Mouse (Mus musculus): ENCODE results near the gene Pkp4. TPM values are rescaled to one million over a fixed set of nuclear protein-coding genes. Genes with fewer than 3 reads are reported as not detected.

Pkp4 gene
- total RNA-seq, 2 experiments from 2014 or later, result 19.6 to 32.3 TPM

Other genes with a start within 250 kb of the Pkp4 start
- under 1 TPM in 1 of 2 experiments, not detected in 1; 0.10 TPM for gene Ccdc148, start 167 bp upstream of the Pkp4 start, total RNA-seq (2021)

Measured in gastrocnemius, postnatal 36 days (tissue).